Mouse (Mus musculus) heart, embryonic 12.5 days (tissue): ENCODE measurements around the gene Abcd2. TPM values are rescaled to one million over a fixed set of nuclear protein-coding genes. Genes with fewer than 3 reads are reported as not detected.

Experiments
- ATAC-seq: fragments of 200-750 bp; cut with Nextera tagmentation; 2 replicates; pipeline ENCODE4 v1.8.0; 2017; ENCODE audit warnings: moderate TSS enrichment, moderate library complexity; ENCODE audit not compliant: insufficient number of reproducible peaks, low FRiP score
- H3K27ac ChIP-seq: fragments of 300-500 bp; sonication (generic); 2 replicates; pipeline ENCODE4 v1.5.1; 2016; ENCODE audit warnings: mild to moderate bottlenecking, moderate library complexity; ENCODE audit not compliant: poor library complexity, severe bottlenecking
- H3K27me3 ChIP-seq: fragments of 300-500 bp; sonication (generic); replicated peaks from 2 replicates; pipeline ENCODE4 v1.6.1; 2016; ENCODE audit warnings: mild to moderate bottlenecking, moderate library complexity
- H3K36me3 ChIP-seq: fragments of 300-500 bp; sonication (generic); 2 replicates; pipeline ENCODE4 v1.6.1; 2016; ENCODE audit warnings: mild to moderate bottlenecking, moderate library complexity
- H3K4me1 ChIP-seq: fragments of 300-500 bp; sonication (generic); replicated peaks from 2 replicates; pipeline ENCODE4 v1.6.1; 2016; ENCODE audit warnings: mild to moderate bottlenecking
- H3K4me2 ChIP-seq: fragments of 300-500 bp; sonication (generic); 2 replicates; pipeline ENCODE4 v1.6.1; 2016; ENCODE audit warnings: mild to moderate bottlenecking, moderate library complexity
- H3K4me3 ChIP-seq: fragments of 300-500 bp; sonication (generic); 2 replicates; pipeline ENCODE4 v1.5.1; 2016; ENCODE audit warnings: mild to moderate bottlenecking
- H3K9ac ChIP-seq: fragments of 300-500 bp; sonication (generic); 2 replicates; pipeline ENCODE4 v1.6.1; 2016; ENCODE audit warnings: mild to moderate bottlenecking, moderate library complexity
- H3K9me3 ChIP-seq: fragments of 300-500 bp; sonication (generic); replicated peaks from 2 replicates; pipeline ENCODE4 v1.6.1; 2016; ENCODE audit warnings: mild to moderate bottlenecking, moderate library complexity
- WGBS: fragments of 180-500 bp; shearing (Covaris S2); methylation state at CpG from one replicate; pipeline ENCODE4 v1.1.7; 2016; 5-methylcytosine and 5-hydroxymethylcytosine counted together
- polyA plus RNA-seq: library from polyadenylated mRNA; unstranded; fragments of >200 nt; fragmentation: Nextera tagmentation; extraction: Ambion mirVana; gene quantifications from 2 replicates; pipeline ENCODE4 v1.2.1, GENCODE M21; 2016

The Abcd2 gene
- polyA plus RNA-seq, 1 experiment from 2014 or later = 1.1 TPM

- WGBS = 70% methylated on average over 3 of the region's 3 CpGs
- H3K36me3 ChIP-seq = no peaks in the 10 kb centered on the region
- no peak overlapping the region for H3K27ac ChIP-seq
- H3K4me3 ChIP-seq = no peak overlapping the region
- H3K9me3 ChIP-seq = no peaks in the 10 kb centered on the region
- no peaks in the 10 kb centered on the region for H3K27me3 ChIP-seq
- H3K9ac ChIP-seq = no peak overlapping the region
- H3K4me1 ChIP-seq = no peaks in the 10 kb centered on the region
- H3K4me2 ChIP-seq = no peak overlapping the region
- no peak for ATAC-seq
Measured at GRCm38 (mm10) chr15:91153311-91153710, 38.3 kb downstream of the Abcd2 start.

- ATAC-seq = no peak
- no peaks in the 10 kb centered on the region for H3K36me3 ChIP-seq
- no peaks in the 10 kb centered on the region for H3K27me3 ChIP-seq
- H3K27ac ChIP-seq = no peak overlapping the region
- 53% methylated on average over 1 of the region's 1 CpGs for WGBS
- H3K4me1 ChIP-seq = no peaks in the 10 kb centered on the region
- no peak overlapping the region for H3K9ac ChIP-seq
- H3K9me3 ChIP-seq = no peaks in the 10 kb centered on the region
- no peak overlapping the region for H3K4me3 ChIP-seq
- H3K4me2 ChIP-seq = no peak overlapping the region
Measured at GRCm38 (mm10) chr15:91152592-91152991, 39.0 kb downstream of the Abcd2 start.

GRCm38 (mm10) chr15:91124584-91124983 is 67.0 kb downstream of the Abcd2 start:
- no peak overlapping the region for H3K27ac ChIP-seq
- no peaks in the 10 kb centered on the region for H3K4me1 ChIP-seq
- no peaks in the 10 kb centered on the region for H3K36me3 ChIP-seq
- H3K27me3 ChIP-seq = no peaks in the 10 kb centered on the region
- WGBS = 89% methylated on average over 4 of the region's 4 CpGs
- no peak overlapping the region for H3K4me3 ChIP-seq
- H3K4me2 ChIP-seq = no peak overlapping the region
- H3K9me3 ChIP-seq = no peaks in the 10 kb centered on the region
- ATAC-seq = no peak
- H3K9ac ChIP-seq = no peak overlapping the region

- no peak overlapping the region for H3K9ac ChIP-seq
- H3K4me1 ChIP-seq = no peaks in the 10 kb centered on the region
- H3K27ac ChIP-seq = no peak overlapping the region
- ATAC-seq = no peak
- no peaks in the 10 kb centered on the region for H3K27me3 ChIP-seq
- H3K4me3 ChIP-seq = no peak overlapping the region
- WGBS = 73% methylated on average over 7 of the region's 7 CpGs
- H3K9me3 ChIP-seq = no peaks in the 10 kb centered on the region
- no peaks in the 10 kb centered on the region for H3K36me3 ChIP-seq
- H3K4me2 ChIP-seq = no peak overlapping the region
Measured at GRCm38 (mm10) chr15:91112555-91113209, 78.9 kb downstream of the Abcd2 start.

GRCm38 (mm10) chr15:91108102-91108659 is 83.4 kb downstream of the Abcd2 start:
- H3K9me3 ChIP-seq = no peaks in the 10 kb centered on the region
- H3K4me1 ChIP-seq = no peaks in the 10 kb centered on the region; the same call in 1 of the 2 replicates
- H3K36me3 ChIP-seq = no peaks in the 10 kb centered on the region
- ATAC-seq = no peak
- no peaks in the 10 kb centered on the region for H3K27me3 ChIP-seq
- WGBS = 85% methylated on average over 5 of the region's 5 CpGs
- no peak overlapping the region for H3K27ac ChIP-seq
- no peak overlapping the region for H3K9ac ChIP-seq
- H3K4me3 ChIP-seq = no peak overlapping the region
- no peak overlapping the region for H3K4me2 ChIP-seq

- Histone ChIP-seq H3K36me3 (no peaks in the 10 kb centered on the region), H3K27me3 (no peaks in the 10 kb centered on the region), H3K9me3 (no peaks in the 10 kb centered on the region), H3K9ac (no peak overlapping the region), H3K4me3 (no peak overlapping the region), H3K4me1 (no peaks in the 10 kb centered on the region; the same call in 1 of the 2 replicates), H3K27ac (no peak overlapping the region), H3K4me2 (no peak overlapping the region)
- WGBS = 28% methylated on average over 3 of the region's 3 CpGs
- ATAC-seq = no peak
Measured at GRCm38 (mm10) chr15:91104934-91105333, 86.7 kb downstream of the Abcd2 start.

- 83% methylated on average over 1 of the region's 1 CpGs for WGBS
Measured at GRCm38 (mm10) chr15:91104276-91104675, 87.3 kb downstream of the Abcd2 start.

GRCm38 (mm10) chr15:91103814-91104213 is 87.8 kb downstream of the Abcd2 start:
- Histone ChIP-seq H3K27ac (no peak overlapping the region), H3K9me3 (no peaks in the 10 kb centered on the region), H3K4me1 (no peaks in the 10 kb centered on the region; the same call in 1 of the 2 replicates), H3K4me3 (no peak overlapping the region), H3K36me3 (no peaks in the 10 kb centered on the region), H3K27me3 (no peaks in the 10 kb centered on the region), H3K9ac (no peak overlapping the region), H3K4me2 (no peak overlapping the region)
- ATAC-seq = no peak
- WGBS = 61% methylated on average over 14 of the region's 14 CpGs

More at GRCm38 (mm10) chr15:91104276-91104675, 87.3 kb downstream of the Abcd2 start:
- Histone ChIP-seq H3K4me1 (no peaks in the 10 kb centered on the region; the same call in 1 of the 2 replicates), H3K4me2 (no peak overlapping the region), H3K9me3 (no peaks in the 10 kb centered on the region), H3K27me3 (no peaks in the 10 kb centered on the region), H3K27ac (no peak overlapping the region), H3K36me3 (no peaks in the 10 kb centered on the region), H3K4me3 (no peak overlapping the region), H3K9ac (no peak overlapping the region)
- no peak for ATAC-seq

- H3K4me2 ChIP-seq = no peak overlapping the region
- 79% methylated on average over 8 of the region's 8 CpGs for WGBS
- H3K36me3 ChIP-seq = no peaks in the 10 kb centered on the region
- no peaks in the 10 kb centered on the region for H3K27me3 ChIP-seq
- no peak overlapping the region for H3K27ac ChIP-seq
- H3K9me3 ChIP-seq = no peaks in the 10 kb centered on the region
- no peaks in the 10 kb centered on the region; the same call in 1 of the 2 replicates for H3K4me1 ChIP-seq
- no peak overlapping the region for H3K4me3 ChIP-seq
- H3K9ac ChIP-seq = no peak overlapping the region
- ATAC-seq = no peak
Measured at GRCm38 (mm10) chr15:91103305-91103704, 88.3 kb downstream of the Abcd2 start.

- Histone ChIP-seq H3K9ac (no peak overlapping the region), H3K4me3 (no peak overlapping the region), H3K4me2 (no peak overlapping the region), H3K9me3 (no peaks in the 10 kb centered on the region), H3K36me3 (no peaks in the 10 kb centered on the region), H3K27me3 (no peaks in the 10 kb centered on the region), H3K27ac (no peak overlapping the region), H3K4me1 (peaks cover 5% of the 10 kb centered on the region; the same call in 1 of the 2 replicates)
- no peak for ATAC-seq
- WGBS = 80% methylated on average over 6 of the region's 6 CpGs
Measured at GRCm38 (mm10) chr15:91096606-91097005, 95.0 kb downstream of the Abcd2 start.
